Mouse (Mus musculus) adrenal gland, postnatal 25 days (tissue): Measurements from ENCODE around the gene Pon3. TPM values are rescaled to one million over a fixed set of nuclear protein-coding genes. Genes with fewer than 3 reads are reported as not detected.

Experiments
- DNase-seq: peaks from one replicate; pipeline ENCODE4 v3.0.0; 2021; ENCODE audit warnings: mixed read lengths
- total RNA-seq: library from RNA; stranded (reverse); gene quantifications from 2 replicates; pipeline ENCODE4 v1.2.3, GENCODE M21; 2021

Pon3 gene
- total RNA-seq, 1 experiment from 2014 or later, result 168 TPM

DNA sequence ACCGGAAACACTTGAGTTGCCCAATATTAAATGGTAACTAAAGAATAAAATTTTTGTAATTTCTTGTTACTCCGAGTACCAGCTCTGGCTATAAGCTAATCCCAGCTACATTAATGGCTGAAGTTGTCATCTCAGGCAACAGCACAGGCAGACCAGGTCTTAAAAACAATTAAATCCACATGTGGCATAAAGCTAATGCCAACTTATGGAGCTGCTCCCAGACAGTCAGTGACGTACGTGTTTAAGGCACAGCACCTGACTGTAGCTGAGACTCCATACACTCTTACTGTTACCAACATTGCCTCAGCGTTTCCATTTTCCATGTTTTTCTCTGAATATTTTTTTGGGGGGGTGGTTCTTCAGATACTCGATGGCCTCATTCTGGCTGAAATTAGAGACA is 76.9 kb downstream of the Pon3 start:
- DNase-seq, result no peak

DNA sequence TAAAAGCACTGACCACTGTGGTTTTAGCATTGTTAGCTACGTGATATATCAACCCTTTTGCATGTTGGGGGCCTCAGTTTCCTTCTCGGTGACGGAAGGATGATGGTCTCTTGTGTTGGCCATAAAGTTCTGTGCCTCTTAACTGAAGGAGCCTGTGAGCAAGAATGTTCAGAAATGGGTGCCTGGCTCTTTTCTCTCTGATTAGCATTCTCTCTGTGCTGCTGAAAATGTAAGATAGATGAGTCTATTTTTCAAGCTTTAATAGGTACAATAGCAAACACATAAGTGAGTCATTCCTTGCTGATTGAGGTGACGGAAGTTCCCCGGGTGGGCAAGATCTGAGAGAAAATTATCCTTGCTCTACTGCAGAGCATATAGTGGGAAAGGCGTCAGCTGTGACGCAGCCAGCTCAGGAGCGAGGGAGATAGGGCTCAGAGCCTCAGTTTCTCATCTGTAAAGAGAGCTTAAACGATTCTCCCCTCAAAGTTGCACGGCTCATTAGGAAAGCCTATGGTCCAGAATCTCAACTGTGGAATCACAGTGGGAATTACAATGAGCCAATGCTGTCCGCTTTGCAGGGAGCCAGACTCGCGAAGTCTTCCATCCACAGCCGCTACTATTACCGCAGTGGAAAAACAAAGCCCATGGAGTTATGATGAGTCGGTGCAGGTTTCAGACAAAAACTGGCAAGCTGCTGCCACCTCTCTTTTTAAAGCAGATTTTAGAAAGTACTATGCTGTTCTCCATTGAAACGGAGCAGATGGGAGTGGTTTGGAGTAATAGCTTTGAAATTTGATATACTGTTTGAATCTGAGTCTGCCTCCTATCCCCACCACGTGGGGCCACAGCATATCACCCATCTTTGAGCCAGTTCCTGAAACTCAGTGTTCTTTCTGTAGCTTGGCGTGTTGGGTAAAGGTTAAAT is 77.9 kb downstream of the Pon3 start:
- DNase-seq, result no peak

DNA sequence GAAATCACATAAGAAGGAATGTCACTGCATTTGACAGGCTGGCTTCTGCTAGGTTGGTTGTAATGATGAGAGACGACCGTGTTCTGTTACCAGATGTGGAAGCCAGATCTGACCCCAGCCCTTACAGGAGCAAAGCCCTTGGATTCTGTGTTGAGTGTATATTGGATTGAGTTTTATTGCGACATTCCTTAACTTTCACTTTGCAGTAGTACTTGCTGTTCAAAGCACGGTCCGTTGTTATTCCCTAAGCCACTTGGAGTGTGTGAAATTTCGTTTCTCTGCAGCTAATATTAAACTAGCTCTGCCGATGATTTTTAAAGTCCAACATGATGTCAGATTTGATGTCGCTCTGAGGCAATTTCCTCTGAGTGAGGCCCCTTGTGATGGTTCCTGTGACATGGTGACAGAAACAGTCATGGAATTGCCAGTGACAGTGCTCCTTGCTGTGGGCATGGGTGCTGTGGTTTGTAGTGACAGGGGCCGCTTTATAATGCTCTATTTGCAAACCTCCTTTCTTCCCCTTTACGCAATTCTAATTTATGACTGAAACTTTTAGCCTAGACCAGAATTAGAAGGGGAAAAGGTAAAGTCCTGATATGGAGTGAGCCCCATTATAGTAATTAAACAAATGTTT is 81.8 kb downstream of the Pon3 start:
- DNase-seq, result no peak

DNA sequence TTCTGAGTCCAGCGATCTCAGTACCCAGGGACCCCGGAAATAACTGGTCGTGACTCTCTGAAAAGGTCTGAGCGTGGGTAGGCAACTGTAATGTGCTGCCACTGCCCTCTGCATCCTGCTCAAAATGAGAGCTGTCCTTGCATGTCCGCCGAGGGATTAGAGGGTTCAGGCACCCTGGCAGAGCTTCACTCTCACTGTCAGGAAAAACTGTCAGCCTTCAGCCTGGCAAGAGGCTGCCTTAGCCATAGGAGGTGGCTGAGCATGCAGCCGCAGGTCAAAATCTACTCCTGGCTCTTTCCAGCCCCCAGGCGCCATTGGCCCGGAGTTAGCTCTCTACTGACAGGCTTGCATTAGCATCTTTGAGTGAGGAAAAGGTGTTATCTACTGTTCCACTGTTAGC is 83.5 kb downstream of the Pon3 start:
- no peak for DNase-seq

DNA sequence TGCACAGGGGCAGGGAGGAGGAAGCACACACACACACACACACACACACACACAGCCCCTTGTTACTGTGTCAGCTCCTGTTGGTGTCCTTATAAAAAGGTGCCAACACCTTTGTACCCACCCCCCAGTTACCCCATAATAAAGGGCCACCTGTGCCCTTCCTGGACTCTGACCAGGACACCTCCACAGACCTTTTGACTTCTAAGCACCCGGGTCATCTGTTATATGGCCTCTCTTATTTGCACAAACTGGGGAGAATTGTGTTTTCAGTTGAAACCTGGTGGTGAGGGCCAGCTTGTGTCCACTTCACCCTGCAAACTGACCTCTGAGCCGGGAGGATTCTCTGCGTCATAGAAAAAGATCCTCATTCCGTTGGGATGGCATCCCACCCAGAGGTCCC is 84.7 kb downstream of the Pon3 start:
- no peak for DNase-seq

Other genes with a start within 250 kb of the Pon3 start
- gene Pon1, start 62.3 kb downstream of the Pon3 start, total RNA-seq, result 3.3 and 8.9 TPM in 2 replicates
- gene Pon2, start 42.2 kb upstream of the Pon3 start, total RNA-seq, result 36.2 and 47.6 TPM in 2 replicates
- 2.6 and 3.5 TPM in 2 replicates for gene Asb4, start 127.1 kb upstream of the Pon3 start, total RNA-seq
- 127 and 214 TPM in 2 replicates for gene Pdk4, start 240.0 kb upstream of the Pon3 start, total RNA-seq